Mouse (Mus musculus): ENCODE data around the gene Senp3.
A peak's percentile ranks its signal among the peaks of the same experiment; 100 is the strongest.

Gene Senp3

GRCm38 (mm10) chr11:69679144-69679543 is 2.7 kb downstream of the Senp3 start:
- no peak for DNase-seq

GRCm38 (mm10) chr11:69672211-69672706 is 9.6 kb downstream of the Senp3 start, which contains the start of gene Eif4a1:
Gene Eif4a1 (minus strand): TSS chr11:69672423.
- peak; percentile 100 for DNase-seq

GRCm38 (mm10) chr11:69671726-69672124 is 10.2 kb downstream of the Senp3 start:
- DNase-seq = no peak

GRCm38 (mm10) chr11:69670786-69671725 is 10.8 kb downstream of the Senp3 start:
- peak; percentile 96 for DNase-seq

- DNase-seq = no peak
Measured at GRCm38 (mm10) chr11:69666665-69667005, 15.2 kb downstream of the Senp3 start.

- DNase-seq = peak; percentile 50
Measured at GRCm38 (mm10) chr11:69665961-69666664, 15.8 kb downstream of the Senp3 start, which contains the start of gene Cd68. Gene Cd68 (minus strand): TSS chr11:69666153.

- no peak for DNase-seq
Measured at GRCm38 (mm10) chr11:69665457-69665960, 16.4 kb downstream of the Senp3 start.

GRCm38 (mm10) chr11:69664841-69665240 is 17.0 kb downstream of the Senp3 start:
- DNase-seq = no peak

GRCm38 (mm10) chr11:69663795-69664194 is 18.1 kb downstream of the Senp3 start:
- DNase-seq = no peak

GRCm38 (mm10) chr11:69662967-69663671 is 18.8 kb downstream of the Senp3 start:
- no peak for DNase-seq

- DNase-seq = peak; percentile 98
Measured at GRCm38 (mm10) chr11:69662213-69662966, 19.5 kb downstream of the Senp3 start, which contains the start of gene Mpdu1. Gene Mpdu1 (minus strand): TSS chr11:69662642.

- no peak for DNase-seq
Measured at GRCm38 (mm10) chr11:69661221-69661881, 20.5 kb downstream of the Senp3 start.

GRCm38 (mm10) chr11:69657462-69657881 is 24.4 kb downstream of the Senp3 start:
- DNase-seq = no peak

GRCm38 (mm10) chr11:69656617-69657461 is 25.0 kb downstream of the Senp3 start:
- DNase-seq = peak; percentile 86

- no peak for DNase-seq
Measured at GRCm38 (mm10) chr11:69656065-69656455, 25.8 kb downstream of the Senp3 start.

GRCm38 (mm10) chr11:69655264-69656064 is 26.4 kb downstream of the Senp3 start, which contains the start of gene Sox15:
Gene Sox15 (plus strand): TSS chr11:69655314.
- peak; percentile 90 for DNase-seq

GRCm38 (mm10) chr11:69654760-69655159 is 27.1 kb downstream of the Senp3 start:
- peak; percentile 8 for DNase-seq

- DNase-seq = peak; percentile 12
Measured at GRCm38 (mm10) chr11:69653399-69653798, 28.5 kb downstream of the Senp3 start.

- DNase-seq = no peak
Measured at GRCm38 (mm10) chr11:69645860-69646259, 36.0 kb downstream of the Senp3 start.
